Mouse (Mus musculus): ENCODE results near the gene Sp2. TPM values are rescaled to one million over a fixed set of nuclear protein-coding genes. Genes with fewer than 3 reads are reported as not detected.

Sp2 gene
- polyA plus RNA-seq, 1 experiment from 2014 or later = 13.0 TPM

DNA sequence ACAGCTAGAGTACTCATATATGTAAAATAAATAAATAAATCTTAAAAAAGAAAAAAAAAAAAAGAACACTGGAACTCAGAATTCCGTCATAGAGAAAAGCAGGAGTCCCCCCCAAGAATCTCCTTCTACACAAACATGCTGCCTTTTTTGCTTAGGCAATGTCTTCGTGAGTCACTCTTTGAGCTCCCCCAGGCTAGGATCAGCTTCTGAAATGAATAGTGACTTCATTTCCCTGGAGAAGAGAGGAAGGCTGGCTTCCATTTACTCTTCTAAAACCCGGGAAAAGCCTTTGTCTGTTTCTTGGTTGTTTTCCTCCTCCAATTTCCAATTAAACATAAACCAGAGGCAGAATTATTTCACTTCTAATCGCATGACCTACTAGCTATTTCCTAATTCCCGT is 9.9 kb downstream of the Sp2 start:
- in situ Hi-C loops (cut with MboI; ENCODE audit: low pct_unique_long_range_greater_than_20kb) = no loop called here
- H3K27me3 ChIP-seq = no peaks in the 10 kb centered on the region
- ChIA-PET POLR2A (interaction anchor here (1.3 kb wide), 1 partner anchor 53 kb away, joined by 6 read pairs; no protein-coding TSS in a partner anchor), CTCF (interaction anchor here (0.8 to 2.4 kb wide), 4 partner anchors 8 to 110 kb away, joined by 3 to 8 read pairs (median 5); no protein-coding TSS in a partner anchor)
- ATAC-seq (no peak), DNase-seq (ENCODE audit: low read depth, low spot score) (no peak)
- TF ChIP-seq CTCF (IDR thresholded peaks at IDR 0.05) = no peak

DNA sequence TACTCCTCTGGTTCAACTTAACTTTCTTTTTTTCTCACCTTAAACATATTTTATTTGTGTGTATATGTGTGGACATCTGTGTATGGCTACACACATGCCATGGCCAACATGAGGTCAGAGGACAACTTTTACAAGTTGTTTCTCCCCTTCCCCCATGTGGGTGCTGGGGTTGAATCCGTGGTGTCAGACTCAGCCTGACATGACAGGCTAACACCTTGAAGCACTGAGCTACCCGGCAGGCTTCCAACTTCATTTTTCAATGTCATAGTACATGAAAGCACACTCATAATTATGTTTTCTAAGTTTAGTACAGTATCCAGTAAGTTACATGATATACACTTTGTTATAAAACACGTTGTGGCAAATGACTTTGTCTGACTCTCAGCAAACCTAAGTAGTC is 12.4 kb downstream of the Sp2 start:
- in situ Hi-C loops (cut with MboI; ENCODE audit: low pct_unique_long_range_greater_than_20kb) = no loop called here
- POLR2A ChIA-PET = no interaction called here
- CTCF ChIA-PET = no interaction called here
- DNase-seq (ENCODE audit: low read depth, low spot score) = no peak
- TF ChIP-seq CTCF (IDR thresholded peaks at IDR 0.05) = no peak
- ATAC-seq = no peak
- H3K27me3 ChIP-seq = no peaks in the 10 kb centered on the region

- ChIA-PET CTCF (no interaction called here), POLR2A (interaction anchor here (1.1 kb wide), 1 partner anchor 32 kb away, joined by 4 read pairs; no protein-coding TSS in a partner anchor)
- in situ Hi-C loops (cut with MboI; ENCODE audit: low pct_unique_long_range_greater_than_20kb) = no loop called here
- no peak for DNase-seq (ENCODE audit: low read depth, low spot score)
- ATAC-seq = peak; percentile 14
- TF ChIP-seq CTCF (IDR thresholded peaks at IDR 0.05) = no peak
- H3K27me3 ChIP-seq = no peaks in the 10 kb centered on the region
Measured at GRCm38 (mm10) chr11:96969746-96970145, 13.0 kb downstream of the Sp2 start.

GRCm38 (mm10) chr11:96969280-96969722 is 13.5 kb downstream of the Sp2 start:
- DNase-seq (ENCODE audit: low read depth, low spot score) (no peak), ATAC-seq (no peak)
- POLR2A ChIA-PET = interaction anchor here (0.6 to 1.1 kb wide), 2 partner anchors 31 to 935 kb away, joined by 3 to 4 read pairs; no protein-coding TSS in a partner anchor
- in situ Hi-C loops (cut with MboI; ENCODE audit: low pct_unique_long_range_greater_than_20kb) = no loop called here
- no peaks in the 10 kb centered on the region for H3K27me3 ChIP-seq
- CTCF ChIA-PET = no interaction called here
- no peak for TF ChIP-seq CTCF (IDR thresholded peaks at IDR 0.05)

GRCm38 (mm10) chr11:96968476-96968875 is 14.3 kb downstream of the Sp2 start:
- DNase-seq (ENCODE audit: low read depth, low spot score) = no peak
- H3K27me3 ChIP-seq = no peaks in the 10 kb centered on the region
- in situ Hi-C loops (cut with MboI; ENCODE audit: low pct_unique_long_range_greater_than_20kb) = no loop called here
- ChIA-PET CTCF (no interaction called here), POLR2A (interaction anchor here (0.6 to 1.1 kb wide), 2 partner anchors 30 to 934 kb away, joined by 3 to 4 read pairs; no protein-coding TSS in a partner anchor)
- TF ChIP-seq CTCF (IDR thresholded peaks at IDR 0.05) = no peak
- ATAC-seq = no peak

DNA sequence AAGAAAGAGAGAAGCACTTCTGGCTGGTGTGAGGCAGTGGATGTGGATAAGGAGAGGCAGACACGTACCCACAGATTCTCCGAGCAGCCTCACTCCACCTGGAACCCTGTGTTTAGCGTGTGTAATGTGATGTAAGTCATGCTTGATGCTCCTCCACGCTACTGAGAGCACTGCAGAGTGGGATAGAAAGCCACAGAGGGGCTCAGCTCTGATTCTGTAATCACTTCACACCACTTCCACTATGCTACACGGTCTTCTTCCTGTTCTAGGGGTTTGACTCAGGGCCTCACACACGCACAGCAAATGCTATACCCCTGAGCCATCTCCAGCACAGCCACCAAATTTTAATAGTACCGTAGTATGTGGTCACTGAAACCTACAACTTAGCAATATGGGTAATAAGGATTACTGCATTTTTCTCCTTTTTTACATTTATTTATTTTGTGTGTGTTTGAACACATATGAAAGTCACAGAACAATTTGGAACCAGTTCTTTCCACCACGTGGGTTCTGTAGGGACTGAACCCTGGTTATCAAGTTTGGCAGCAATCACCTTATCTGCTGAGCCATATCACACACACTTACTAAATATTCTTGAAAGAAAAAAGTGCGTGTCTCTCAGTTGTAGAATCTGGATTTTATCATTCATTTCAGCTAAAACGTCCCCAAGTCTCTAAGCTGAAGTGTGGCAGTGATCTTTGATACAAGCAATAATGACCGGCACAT is 15.1 kb downstream of the Sp2 start:
- ATAC-seq (no peak), DNase-seq (ENCODE audit: low read depth, low spot score) (no peak)
- in situ Hi-C loops (cut with MboI; ENCODE audit: low pct_unique_long_range_greater_than_20kb) = no loop called here
- ChIA-PET CTCF (no interaction called here), POLR2A (no interaction called here)
- H3K27me3 ChIP-seq = no peaks in the 10 kb centered on the region
- TF ChIP-seq CTCF (IDR thresholded peaks at IDR 0.05) = no peak

- DNase-seq (ENCODE audit: low read depth, low spot score) (no peak), ATAC-seq (no peak)
- TF ChIP-seq CTCF (IDR thresholded peaks at IDR 0.05) = no peak
- CTCF ChIA-PET = no interaction called here
- in situ Hi-C loops (cut with MboI; ENCODE audit: low pct_unique_long_range_greater_than_20kb) = no loop called here
- no peaks in the 10 kb centered on the region for H3K27me3 ChIP-seq
- POLR2A ChIA-PET = no interaction called here
Measured at GRCm38 (mm10) chr11:96966914-96967543, 15.7 kb downstream of the Sp2 start.

DNA sequence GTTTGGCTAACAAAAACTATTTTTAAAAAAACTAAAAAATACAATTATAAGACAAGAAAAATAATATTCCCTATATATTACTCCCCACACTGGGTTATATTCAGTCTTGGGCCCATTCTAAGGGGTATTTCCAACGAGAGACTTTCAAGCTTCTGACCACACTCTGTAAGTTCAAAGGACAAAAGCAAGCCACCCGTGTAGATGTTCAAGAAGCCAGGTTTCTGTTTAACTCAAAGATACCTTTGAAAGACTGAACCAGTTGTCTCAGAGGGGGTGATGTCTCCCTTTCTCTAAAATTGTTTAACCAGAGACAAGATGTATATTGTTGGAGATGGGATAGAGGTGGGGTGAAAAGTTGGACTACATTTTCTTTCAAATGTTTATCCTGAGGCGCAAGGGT is 16.6 kb downstream of the Sp2 start:
- DNase-seq (ENCODE audit: low read depth, low spot score) (no peak), ATAC-seq (no peak)
- ChIA-PET POLR2A (interaction anchor here (0.6 kb wide), 1 partner anchor 9 kb away, joined by 3 read pairs; no protein-coding TSS in a partner anchor), CTCF (no interaction called here)
- TF ChIP-seq CTCF (IDR thresholded peaks at IDR 0.05) = no peak
- H3K27me3 ChIP-seq = no peaks in the 10 kb centered on the region
- in situ Hi-C loops (cut with MboI; ENCODE audit: low pct_unique_long_range_greater_than_20kb) = no loop called here

- H3K27me3 ChIP-seq = no peaks in the 10 kb centered on the region
- ChIA-PET POLR2A (no interaction called here), CTCF (interaction anchor here (0.5 to 2.5 kb wide), 18 partner anchors 9 to 101 kb away, joined by 3 to 16 read pairs (median 4); partner anchors contain the start of gene Cdk5rap3)
- no peak for ATAC-seq
- in situ Hi-C loops (cut with MboI; ENCODE audit: low pct_unique_long_range_greater_than_20kb) = loop anchor here (5.0 kb wide), 1 partner anchor 46 kb away; the partner anchor contains the start of gene Cdk5rap3
- DNase-seq (ENCODE audit: low read depth, low spot score) = no peak
- TF ChIP-seq CTCF (IDR thresholded peaks at IDR 0.05) = no peak
Measured at GRCm38 (mm10) chr11:96963580-96963979, 19.2 kb downstream of the Sp2 start.

GRCm38 (mm10) chr11:96957061-96957805 is 25.5 kb downstream of the Sp2 start:
- in situ Hi-C loops (cut with MboI; ENCODE audit: low pct_unique_long_range_greater_than_20kb) = no loop called here
- no peak for TF ChIP-seq CTCF (IDR thresholded peaks at IDR 0.05)
- DNase-seq (ENCODE audit: low read depth, low spot score) = no peak
- CTCF ChIA-PET = interaction anchor here (1.2 kb wide), 1 partner anchor 8 kb away, joined by 3 read pairs; no protein-coding TSS in a partner anchor
- POLR2A ChIA-PET = interaction anchor here (0.6 to 0.7 kb wide), 2 partner anchors 9 to 82 kb away, joined by 3 read pairs; no protein-coding TSS in a partner anchor
- H3K27me3 ChIP-seq = no peaks in the 10 kb centered on the region
- no peak for ATAC-seq

All from Patski (cell line).